Mouse (Mus musculus): Measurements from ENCODE around the gene Mrps14. TPM values are rescaled to one million over a fixed set of nuclear protein-coding genes. Genes with fewer than 3 reads are reported as not detected.

Gene Mrps14
- total RNA-seq, 1 experiment from 2014 or later, result 135 TPM

DNA sequence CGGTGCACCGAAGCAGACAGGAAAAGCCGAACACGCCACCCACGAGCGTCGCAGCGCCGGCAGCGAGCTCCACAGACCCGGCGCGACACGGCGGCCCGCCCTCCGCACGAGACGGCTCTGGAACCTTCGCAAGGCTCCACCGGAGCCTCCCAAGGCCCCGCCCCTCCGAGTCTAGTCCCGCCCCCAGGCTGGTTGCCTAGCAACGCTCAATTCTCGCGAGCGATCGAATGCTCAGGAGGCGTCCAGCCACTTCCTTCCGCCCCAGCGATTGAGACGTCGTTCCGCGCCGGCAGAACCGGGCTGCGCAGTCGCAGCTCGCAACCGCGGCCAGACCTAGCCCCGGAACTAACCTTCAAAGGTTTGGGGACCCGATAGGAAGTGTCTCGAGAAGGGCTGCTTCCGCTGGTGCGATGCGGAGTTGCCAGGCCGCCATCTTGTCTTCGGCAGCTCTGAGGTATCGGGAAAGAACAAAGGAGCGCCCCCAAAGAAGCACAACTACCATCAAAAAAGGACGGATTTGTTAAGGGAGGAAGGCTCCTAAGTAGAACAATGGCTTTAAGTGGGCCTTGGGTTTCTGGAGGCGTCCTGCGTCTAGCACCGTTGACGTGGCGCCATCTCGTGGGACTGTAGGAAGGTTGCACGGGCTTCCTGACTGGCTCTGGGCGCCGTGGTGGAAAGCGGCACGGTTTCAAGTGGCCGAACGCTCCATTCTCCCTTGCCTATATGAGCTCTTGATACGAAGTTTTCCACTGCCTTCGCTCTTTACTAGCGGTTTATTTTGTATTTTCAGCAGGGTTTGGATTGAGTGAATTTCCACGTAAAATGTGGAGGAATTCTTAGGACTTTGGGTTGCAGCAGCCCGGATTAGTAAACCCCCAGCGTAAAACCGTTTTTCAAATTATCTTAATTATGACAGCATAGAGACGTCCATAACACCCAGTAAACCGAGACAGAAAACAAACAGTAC, 18.0 kb downstream of the Mrps14 start, which contains the start of gene Cacybp:
TSS of gene Cacybp (minus strand) at position 173 of the 967 bp plus-strand sequence.
- ATAC-seq (replicated peaks in 1 of 2; ENCODE audit: insufficient read depth in 1 of 2, low FRiP score in 2 of 2, low TSS enrichment in 1 of 2, low read depth in 1 of 2, poor library complexity in 2 of 2, severe bottlenecking in 2 of 2), result peak; percentile 94 to 96

GRCm38 (mm10) chr1:160214171-160214570, 19.2 kb downstream of the Mrps14 start:
- ATAC-seq (replicated peaks in 1 of 2; ENCODE audit: insufficient read depth in 1 of 2, low FRiP score in 2 of 2, low TSS enrichment in 1 of 2, low read depth in 1 of 2, poor library complexity in 2 of 2, severe bottlenecking in 2 of 2), result no peak

- ATAC-seq (replicated peaks in 1 of 2; ENCODE audit: insufficient read depth in 1 of 2, low FRiP score in 2 of 2, low TSS enrichment in 1 of 2, low read depth in 1 of 2, poor library complexity in 2 of 2, severe bottlenecking in 2 of 2), result no peak
Observed at GRCm38 (mm10) chr1:160217898-160218297, 22.9 kb downstream of the Mrps14 start.

GRCm38 (mm10) chr1:160224093-160224492, 29.1 kb downstream of the Mrps14 start:
- ATAC-seq (replicated peaks in 1 of 2; ENCODE audit: insufficient read depth in 1 of 2, low FRiP score in 2 of 2, low TSS enrichment in 1 of 2, low read depth in 1 of 2, poor library complexity in 2 of 2, severe bottlenecking in 2 of 2), result no peak

DNA sequence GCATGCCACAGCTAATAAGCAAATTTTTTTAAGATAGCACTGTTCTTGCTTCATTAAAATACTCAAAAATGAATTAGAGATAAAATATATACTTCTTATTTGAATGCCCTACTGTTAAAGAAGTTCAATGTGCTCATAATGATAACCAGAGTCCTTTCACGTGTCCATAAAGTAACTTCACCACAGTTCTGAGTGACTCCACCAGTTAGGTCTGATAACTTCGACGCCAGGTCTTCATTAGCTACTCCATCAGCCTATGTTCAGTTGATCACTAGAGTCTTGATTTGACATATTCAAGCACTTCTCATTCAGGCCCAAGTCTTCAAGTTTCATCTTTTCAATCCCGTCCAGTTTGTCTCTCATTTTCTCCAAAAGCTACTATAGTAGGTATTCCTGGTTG, 32.2 kb downstream of the Mrps14 start:
- ATAC-seq (replicated peaks in 1 of 2; ENCODE audit: insufficient read depth in 1 of 2, low FRiP score in 2 of 2, low TSS enrichment in 1 of 2, low read depth in 1 of 2, poor library complexity in 2 of 2, severe bottlenecking in 2 of 2), result no peak

- no peak for ATAC-seq (replicated peaks in 1 of 2; ENCODE audit: insufficient read depth in 1 of 2, low FRiP score in 2 of 2, low TSS enrichment in 1 of 2, low read depth in 1 of 2, poor library complexity in 2 of 2, severe bottlenecking in 2 of 2)
Observed at GRCm38 (mm10) chr1:160227850-160228249, 32.8 kb downstream of the Mrps14 start.

- ATAC-seq (replicated peaks in 1 of 2; ENCODE audit: insufficient read depth in 1 of 2, low FRiP score in 2 of 2, low TSS enrichment in 1 of 2, low read depth in 1 of 2, poor library complexity in 2 of 2, severe bottlenecking in 2 of 2), result no peak
Observed at GRCm38 (mm10) chr1:160231013-160231412, 36.0 kb downstream of the Mrps14 start.

GRCm38 (mm10) chr1:160232113-160232512, 37.1 kb downstream of the Mrps14 start:
- ATAC-seq (replicated peaks in 1 of 2; ENCODE audit: insufficient read depth in 1 of 2, low FRiP score in 2 of 2, low TSS enrichment in 1 of 2, low read depth in 1 of 2, poor library complexity in 2 of 2, severe bottlenecking in 2 of 2), result no peak

GRCm38 (mm10) chr1:160233921-160234320, 38.9 kb downstream of the Mrps14 start:
- peak; percentile 74 to 89 for ATAC-seq (replicated peaks in 1 of 2; ENCODE audit: insufficient read depth in 1 of 2, low FRiP score in 2 of 2, low TSS enrichment in 1 of 2, low read depth in 1 of 2, poor library complexity in 2 of 2, severe bottlenecking in 2 of 2)

- no peak for ATAC-seq (replicated peaks in 1 of 2; ENCODE audit: insufficient read depth in 1 of 2, low FRiP score in 2 of 2, low TSS enrichment in 1 of 2, low read depth in 1 of 2, poor library complexity in 2 of 2, severe bottlenecking in 2 of 2)
Observed at GRCm38 (mm10) chr1:160237981-160238380, 43.0 kb downstream of the Mrps14 start.

GRCm38 (mm10) chr1:160238852-160239443, 43.9 kb downstream of the Mrps14 start:
- ATAC-seq (replicated peaks in 1 of 2; ENCODE audit: insufficient read depth in 1 of 2, low FRiP score in 2 of 2, low TSS enrichment in 1 of 2, low read depth in 1 of 2, poor library complexity in 2 of 2, severe bottlenecking in 2 of 2), result no peak

DNA sequence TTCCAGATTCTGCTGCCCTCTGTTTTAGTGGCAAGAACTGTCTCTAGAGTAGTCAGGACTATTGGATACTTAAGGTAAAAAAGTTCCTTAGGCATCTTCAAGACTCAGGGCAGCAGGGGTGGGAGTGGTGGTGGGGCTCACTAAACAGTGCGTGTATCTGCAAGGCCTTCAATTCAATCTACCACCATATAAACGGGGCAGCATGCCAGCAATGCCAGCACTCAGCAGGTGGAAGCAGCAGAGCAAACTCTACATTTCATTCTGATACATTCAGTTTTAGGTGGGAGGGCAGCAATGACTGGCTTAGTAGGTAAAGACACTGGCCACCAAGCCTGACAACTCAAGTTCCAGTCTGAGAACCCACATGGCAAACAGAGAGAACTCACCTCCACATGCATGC, 45.1 kb downstream of the Mrps14 start:
- ATAC-seq (replicated peaks in 1 of 2; ENCODE audit: insufficient read depth in 1 of 2, low FRiP score in 2 of 2, low TSS enrichment in 1 of 2, low read depth in 1 of 2, poor library complexity in 2 of 2, severe bottlenecking in 2 of 2), result no peak

DNA sequence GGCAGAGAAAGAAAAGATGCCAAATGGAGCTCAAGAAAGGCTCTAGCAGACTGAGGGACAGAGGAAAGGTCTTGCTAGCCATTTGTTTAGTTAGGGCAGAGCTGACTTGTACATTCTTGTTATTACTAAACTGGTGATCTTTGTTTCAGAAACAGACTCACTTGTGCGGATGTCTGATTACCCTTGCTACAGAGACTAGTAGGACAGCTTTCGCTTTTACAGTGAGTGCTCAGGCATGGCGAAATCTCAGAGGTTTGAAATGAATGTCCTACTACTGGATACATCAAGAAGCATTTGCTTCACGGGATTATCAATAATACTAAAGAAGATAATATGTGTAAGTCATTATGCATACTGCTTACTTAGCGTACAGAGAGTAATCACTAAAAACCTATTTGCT, 49.7 kb downstream of the Mrps14 start:
- no peak for ATAC-seq (replicated peaks in 1 of 2; ENCODE audit: insufficient read depth in 1 of 2, low FRiP score in 2 of 2, low TSS enrichment in 1 of 2, low read depth in 1 of 2, poor library complexity in 2 of 2, severe bottlenecking in 2 of 2)

GRCm38 (mm10) chr1:160245954-160246353, 50.9 kb downstream of the Mrps14 start:
- peak; percentile 89 to 93 for ATAC-seq (replicated peaks in 1 of 2; ENCODE audit: insufficient read depth in 1 of 2, low FRiP score in 2 of 2, low TSS enrichment in 1 of 2, low read depth in 1 of 2, poor library complexity in 2 of 2, severe bottlenecking in 2 of 2)

DNA sequence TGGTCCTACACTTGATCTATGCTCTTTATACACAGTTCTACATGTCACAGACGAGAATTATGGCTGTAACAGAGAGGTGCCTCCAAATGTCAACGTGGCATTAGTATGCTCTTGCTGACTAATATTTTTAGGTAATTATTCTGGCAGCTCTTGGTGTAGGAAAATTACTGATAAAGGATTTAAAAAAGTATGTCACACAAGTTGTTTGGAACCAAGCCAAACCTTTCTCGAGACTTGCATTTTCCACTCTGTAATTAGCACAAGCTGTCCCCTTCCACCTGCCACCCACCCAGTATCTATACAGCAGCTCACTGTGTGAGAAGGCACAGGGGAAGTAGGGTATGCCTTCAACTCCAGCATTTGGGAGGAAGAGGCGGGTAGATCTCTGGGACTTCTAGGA, 51.8 kb downstream of the Mrps14 start:
- ATAC-seq (replicated peaks in 1 of 2; ENCODE audit: insufficient read depth in 1 of 2, low FRiP score in 2 of 2, low TSS enrichment in 1 of 2, low read depth in 1 of 2, poor library complexity in 2 of 2, severe bottlenecking in 2 of 2), result no peak

DNA sequence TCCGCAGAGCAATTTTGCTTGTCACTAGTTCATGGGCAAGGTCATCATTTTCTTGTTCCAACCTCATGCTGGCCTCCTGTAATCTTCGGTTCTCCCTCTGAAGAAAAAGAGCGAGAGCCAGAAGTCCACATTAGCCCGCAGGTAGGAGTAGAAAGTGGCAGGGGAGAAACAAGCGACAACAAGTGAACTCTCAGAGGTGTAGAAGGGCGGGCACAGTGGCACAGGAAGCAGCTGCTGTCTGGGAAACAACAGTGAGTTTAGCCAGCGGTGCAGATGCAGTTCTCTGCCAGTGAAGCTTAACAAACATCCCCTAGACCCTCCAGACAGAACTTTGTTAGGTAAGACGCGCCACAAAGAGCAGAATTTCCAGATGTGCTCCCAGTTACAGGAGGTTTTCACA, 52.5 kb downstream of the Mrps14 start:
- ATAC-seq (replicated peaks in 1 of 2; ENCODE audit: insufficient read depth in 1 of 2, low FRiP score in 2 of 2, low TSS enrichment in 1 of 2, low read depth in 1 of 2, poor library complexity in 2 of 2, severe bottlenecking in 2 of 2), result 0 out of 4 replicates have a peak, but pooled peaks of 1 of the 2 experiments have one; percentile 29

DNA sequence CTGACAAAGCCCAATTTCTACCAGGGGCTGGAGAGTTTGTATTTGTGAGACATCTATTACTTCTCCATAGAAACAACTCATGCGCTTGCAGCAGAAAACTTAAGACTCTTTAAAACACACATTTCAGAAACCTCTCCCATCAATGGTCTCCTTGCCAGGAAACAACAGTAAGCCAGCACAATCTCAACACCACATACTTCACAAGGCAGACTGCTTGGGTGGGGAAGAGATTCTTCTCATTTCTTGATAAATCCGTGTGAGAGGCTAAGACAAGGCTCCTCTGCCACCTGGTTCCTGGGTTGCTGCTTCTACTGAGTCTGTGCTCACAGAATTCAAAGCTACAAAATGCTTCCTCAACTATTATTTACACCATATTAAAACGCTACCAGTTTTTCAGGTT, 54.8 kb downstream of the Mrps14 start:
- no peak for ATAC-seq (replicated peaks in 1 of 2; ENCODE audit: insufficient read depth in 1 of 2, low FRiP score in 2 of 2, low TSS enrichment in 1 of 2, low read depth in 1 of 2, poor library complexity in 2 of 2, severe bottlenecking in 2 of 2)

GRCm38 (mm10) chr1:160250782-160251181, 55.8 kb downstream of the Mrps14 start:
- no peak for ATAC-seq (replicated peaks in 1 of 2; ENCODE audit: insufficient read depth in 1 of 2, low FRiP score in 2 of 2, low TSS enrichment in 1 of 2, low read depth in 1 of 2, poor library complexity in 2 of 2, severe bottlenecking in 2 of 2)

Measured in hematopoietic stem cell, adult 5-6 weeks (primary cell).